Mouse (Mus musculus) E14TG2a.4 (cell line): ENCODE results near the gene Kdsr.

ENCODE experiments used
- CTCF ChIP-seq: conservative IDR thresholded peaks from 2 replicates; pipeline ENCODE4 v1.5.1; 2014; ENCODE audit warnings: low read length
- NANOG ChIP-seq: IDR thresholded peaks from 2 replicates; pipeline ENCODE4 v1.6.1; 2014; ENCODE audit warnings: borderline replicate concordance, low read length, mixed read lengths

- no peak for TF ChIP-seq CTCF
- TF ChIP-seq NANOG: no peak
Observed at GRCm38 (mm10) chr1:106682829-106683228, 76.7 kb downstream of the Kdsr start.
